Mouse (Mus musculus): Measurements from ENCODE around the gene Cxcr5.

DNA sequence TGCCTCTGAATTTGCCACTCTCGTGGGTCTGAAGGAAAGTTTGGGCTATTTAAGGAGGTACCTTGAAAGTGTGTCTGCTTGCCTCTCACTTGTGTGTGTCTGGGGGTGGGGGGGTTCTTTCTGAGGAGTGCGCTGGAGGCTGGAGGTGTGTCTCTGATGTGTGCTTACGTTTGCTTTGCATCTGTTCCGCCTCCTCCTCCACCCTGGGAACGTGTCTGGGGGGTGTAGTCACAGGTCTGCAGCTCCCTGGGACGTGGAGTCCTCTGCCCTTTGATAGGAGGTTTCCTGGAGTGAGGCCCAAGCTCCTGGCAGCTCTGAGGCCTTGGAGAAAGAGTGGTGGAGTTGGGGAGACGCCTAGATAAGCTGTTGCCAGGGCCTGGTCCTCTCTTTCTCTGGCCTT lies 74.2 kb downstream of the Cxcr5 start:
- TF ChIP-seq GATA1 (IDR thresholded peaks at IDR 0.05; ENCODE audit: borderline replicate concordance, low read length) = no peak
- TF ChIP-seq FLI1 (IDR thresholded peaks at IDR 0.05; ENCODE audit: low read length) = no peak

All from megakaryocyte, embryonic 14.5 days (primary cell).